In genomic region chr13:62929144-62929543, GRCm38 (mm10) we compare ENCODE assay signal across 4 mouse cellular contexts. TPM values are rescaled to one million over a fixed set of nuclear protein-coding genes. Genes with fewer than 3 reads are reported as not detected.
"Had no signal": no experiment of that assay in that cellular context is flagged by ENCODE, and none has a peak within 500 bp of the region (broad histone marks: within the 10 kb centered on the region; RNA-seq: fewer than 3 reads in every experiment).

No protein-coding gene starts in this region.

RNA-seq across cellular contexts. Expression of gene Fbp1, which starts 41.1 kb away (rescaled TPM):
- total RNA-seq: midbrain, postnatal 0 days; neutrophil, adult 5-6 weeks had no signal
- polyA plus RNA-seq: midbrain, embryonic 11.5 days; midbrain, embryonic 13.5 days had no signal
